Mouse (Mus musculus): Measurements from ENCODE around the gene Polg2. TPM values are rescaled to one million over a fixed set of nuclear protein-coding genes. Genes with fewer than 3 reads are reported as not detected.
"Not testable (repeated sequence)": the region's sequence is repeated elsewhere in the genome, so short reads cannot be mapped to it uniquely, and the experiment has no call there.

The Polg2 gene
- total RNA-seq (2015) (12.4 and 13.3 TPM in 2 replicates), total RNA-seq (2017) (7.2 and 13.5 TPM in 2 replicates)

- peak; percentile 87 for ATAC-seq (replicated peaks; ENCODE audit: poor library complexity)
These were observed at the start of gene Polg2 for GRCm38 (mm10) chr11:106779388-106780088. TSS of gene Polg2 (minus strand) at chr11:106779537.

GRCm38 (mm10) chr11:106828079-106828478 lies 48.7 kb upstream of the Polg2 start:
- no peak for ATAC-seq (replicated peaks; ENCODE audit: poor library complexity)

- ATAC-seq (replicated peaks; ENCODE audit: poor library complexity): no peak
These were observed 45.1 kb upstream of the Polg2 start for GRCm38 (mm10) chr11:106824403-106824802.

GRCm38 (mm10) chr11:106823741-106824140 lies 44.4 kb upstream of the Polg2 start:
- ATAC-seq (replicated peaks; ENCODE audit: poor library complexity): no peak

- ATAC-seq (replicated peaks; ENCODE audit: poor library complexity): no peak
These were observed 43.6 kb upstream of the Polg2 start for GRCm38 (mm10) chr11:106822911-106823310.

- no peak for ATAC-seq (replicated peaks; ENCODE audit: poor library complexity)
These were observed 43.2 kb upstream of the Polg2 start for GRCm38 (mm10) chr11:106822491-106822890.

- no peak for ATAC-seq (replicated peaks; ENCODE audit: poor library complexity)
These were observed 42.1 kb upstream of the Polg2 start for GRCm38 (mm10) chr11:106821397-106821796.

- ATAC-seq (replicated peaks; ENCODE audit: poor library complexity): 0 out of 2 replicates have a peak, but pooled peaks have one; percentile 24
These were observed 41.6 kb upstream of the Polg2 start for GRCm38 (mm10) chr11:106820972-106821371.

GRCm38 (mm10) chr11:106820252-106820651 lies 40.9 kb upstream of the Polg2 start:
- no peak for ATAC-seq (replicated peaks; ENCODE audit: poor library complexity)

- peak; percentile 91 for ATAC-seq (replicated peaks; ENCODE audit: poor library complexity)
These were observed 40.3 kb upstream of the Polg2 start for GRCm38 (mm10) chr11:106819595-106819994.

- no peak for ATAC-seq (replicated peaks; ENCODE audit: poor library complexity)
These were observed 39.0 kb upstream of the Polg2 start for GRCm38 (mm10) chr11:106818341-106818740.

- ATAC-seq (replicated peaks; ENCODE audit: poor library complexity): no peak
These were observed 38.5 kb upstream of the Polg2 start for GRCm38 (mm10) chr11:106817808-106818207.

- ATAC-seq (replicated peaks; ENCODE audit: poor library complexity): no peak
These were observed 37.8 kb upstream of the Polg2 start for GRCm38 (mm10) chr11:106817156-106817555.

- no peak for ATAC-seq (replicated peaks; ENCODE audit: poor library complexity)
These were observed 37.0 kb upstream of the Polg2 start for GRCm38 (mm10) chr11:106816316-106816715.

GRCm38 (mm10) chr11:106815761-106816160 lies 36.4 kb upstream of the Polg2 start:
- no peak for ATAC-seq (replicated peaks; ENCODE audit: poor library complexity)

GRCm38 (mm10) chr11:106815331-106815730 lies 36.0 kb upstream of the Polg2 start:
- ATAC-seq (replicated peaks; ENCODE audit: poor library complexity): no peak

GRCm38 (mm10) chr11:106814601-106815320 lies 35.4 kb upstream of the Polg2 start:
- no peak for ATAC-seq (replicated peaks; ENCODE audit: poor library complexity)

- no peak for ATAC-seq (replicated peaks; ENCODE audit: poor library complexity)
These were observed 33.2 kb upstream of the Polg2 start for GRCm38 (mm10) chr11:106812410-106813136.

- ATAC-seq (replicated peaks; ENCODE audit: poor library complexity): not testable (repeated sequence)
These were observed 28.1 kb upstream of the Polg2 start for GRCm38 (mm10) chr11:106807442-106807841.

- no peak for ATAC-seq (replicated peaks; ENCODE audit: poor library complexity)
These were observed 22.8 kb upstream of the Polg2 start for GRCm38 (mm10) chr11:106802069-106802627.

- 0 out of 2 replicates have a peak, but pooled peaks have one; percentile 37 for ATAC-seq (replicated peaks; ENCODE audit: poor library complexity)
These were observed 16.3 kb upstream of the Polg2 start for GRCm38 (mm10) chr11:106795679-106796078.
